Mouse (Mus musculus) common myeloid progenitor, adult 5-6 weeks (primary cell): ENCODE data around the gene Ccdc7b. TPM values are rescaled to one million over a fixed set of nuclear protein-coding genes. Genes with fewer than 3 reads are reported as not detected.
"Not testable (repeated sequence)": the region's sequence is repeated elsewhere in the genome, so short reads cannot be mapped to it uniquely, and the experiment has no call there.

Experiments
- ATAC-seq: replicated peaks from 2 replicates; pipeline ENCODE4 v1.8.0; 2016; ENCODE audit warnings: low read depth, mild to moderate bottlenecking, moderate TSS enrichment, inconsistent platforms; ENCODE audit not compliant: poor library complexity, severe bottlenecking
- total RNA-seq: library from RNA; stranded (forward); fragments of 200-1000, 187-1606 nt; gene quantifications from 2 replicates; pipeline ENCODE4 v1.2.3, GENCODE M21; 2017

Gene Ccdc7b
- not detected in 2 replicates for total RNA-seq

DNA sequence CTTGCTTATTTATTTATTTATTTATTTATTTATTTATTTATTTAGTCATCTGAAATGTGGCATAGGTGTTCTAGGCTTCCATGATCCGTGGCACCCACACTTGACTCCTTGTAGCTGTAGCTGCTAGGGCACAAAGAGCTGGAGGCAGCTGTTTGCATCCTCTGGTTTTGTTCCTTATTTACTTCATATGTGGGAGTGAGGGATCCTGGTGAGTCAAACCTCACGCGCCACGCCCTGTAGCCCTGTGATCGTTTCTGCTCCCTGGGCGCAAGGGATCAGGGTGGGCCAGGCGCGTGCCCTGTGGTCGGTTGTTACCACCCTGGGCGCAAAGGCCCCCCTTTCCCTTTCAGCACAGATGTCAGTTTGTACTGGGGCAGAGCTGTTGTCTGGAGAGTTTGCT, at the start of gene Ccdc7b:
Gene Ccdc7b (plus strand): TSS at position 301 of the 400 bp plus-strand sequence.
- not testable (repeated sequence) for ATAC-seq

DNA sequence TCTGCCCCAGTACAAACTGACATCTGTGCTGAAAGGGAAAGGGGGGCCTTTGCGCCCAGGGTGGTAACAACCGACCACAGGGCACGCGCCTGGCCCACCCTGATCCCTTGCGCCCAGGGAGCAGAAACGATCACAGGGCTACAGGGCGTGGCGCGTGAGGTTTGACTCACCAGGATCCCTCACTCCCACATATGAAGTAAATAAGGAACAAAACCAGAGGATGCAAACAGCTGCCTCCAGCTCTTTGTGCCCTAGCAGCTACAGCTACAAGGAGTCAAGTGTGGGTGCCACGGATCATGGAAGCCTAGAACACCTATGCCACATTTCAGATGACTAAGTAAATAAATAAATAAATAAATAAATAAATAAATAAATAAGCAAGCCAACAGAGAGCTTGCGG, 1.5 kb upstream of the Ccdc7b start, which contains the start of gene Ccdc7a:
Gene Ccdc7a (minus strand): TSS at position 101 of the 400 bp plus-strand sequence.
- ATAC-seq, result not testable (repeated sequence)

- ATAC-seq, result not testable (repeated sequence)
These were observed 48.8 kb downstream of the Ccdc7b start for GRCm38 (mm10) chr8:129115761-129116160.

DNA sequence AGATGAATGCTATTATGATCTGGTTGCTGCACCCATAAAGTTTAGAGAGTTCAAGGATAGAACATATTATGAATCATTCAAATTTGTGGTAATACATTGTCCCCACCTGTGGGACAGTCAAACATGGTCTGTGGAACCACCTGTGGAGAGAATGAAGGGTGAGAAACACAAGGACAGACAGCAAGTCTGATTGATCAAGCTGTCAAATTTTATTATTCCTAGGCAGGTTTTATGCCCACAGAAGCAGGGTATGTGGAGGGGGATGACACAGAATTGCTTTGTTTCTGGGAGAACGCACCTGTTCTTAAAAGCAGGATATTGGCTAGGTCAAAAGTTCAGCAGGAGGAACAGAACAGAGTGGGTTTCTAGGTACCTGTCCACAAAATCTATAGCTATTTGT, 64.6 kb downstream of the Ccdc7b start, which contains the start of gene Gm10999:
Gene Gm10999 (minus strand): TSS at position 101 of the 400 bp plus-strand sequence.
- ATAC-seq, result no peak

GRCm38 (mm10) chr8:129133475-129133874, 66.5 kb downstream of the Ccdc7b start:
- no peak for ATAC-seq

Other genes starting within 250 kb of the Ccdc7b start
- not detected in 2 replicates for gene Ccdc7a, start 1.6 kb upstream of the Ccdc7b start, total RNA-seq
- not detected in 2 replicates for gene Gm10999, start 64.5 kb downstream of the Ccdc7b start, total RNA-seq
- 23.7 and 34.7 TPM in 2 replicates for gene 2610044O15Rik8, start 167.3 kb downstream of the Ccdc7b start, total RNA-seq